Mouse (Mus musculus): ENCODE measurements around the gene Ppp3ca.

GRCm38 (mm10) chr3:136665119-136665518 is 4.8 kb upstream of the Ppp3ca start:
- TF ChIP-seq CTCF (IDR thresholded peaks at IDR 0.05; ENCODE audit: control insufficient read depth, insufficient read depth, insufficient read length) (no peak), USF1 (IDR thresholded peaks at IDR 0.05; ENCODE audit: low read depth) (no peak), MAX (IDR thresholded peaks at IDR 0.05) (no peak), MYOG (IDR thresholded peaks at IDR 0.05; ENCODE audit: control insufficient read depth, extremely low read depth, insufficient read length) (no peak), FOSL1 (IDR thresholded peaks at IDR 0.05; ENCODE audit: insufficient read depth, low read length, poor library complexity, severe bottlenecking) (no peak), CEBPB (IDR thresholded peaks at IDR 0.05; ENCODE audit: low read depth) (no peak)
